Mouse (Mus musculus) midbrain, embryonic 12.5 days (tissue): ENCODE results near the gene Ric1. TPM values are rescaled to one million over a fixed set of nuclear protein-coding genes. Genes with fewer than 3 reads are reported as not detected.

Experiments
- ATAC-seq: fragments of 200-750 bp; cut with Nextera tagmentation; 2 replicates; pipeline ENCODE4 v1.8.0; 2017; ENCODE audit warnings: low read depth, moderate TSS enrichment, moderate library complexity; ENCODE audit not compliant: low FRiP score
- H3K27ac ChIP-seq: fragments of 300-500 bp; sonication (generic); replicated peaks from 2 replicates; pipeline ENCODE4 v1.5.1; 2016; ENCODE audit warnings: mild to moderate bottlenecking
- H3K27me3 ChIP-seq: fragments of 300-500 bp; sonication (generic); 2 replicates; pipeline ENCODE4 v1.6.1; 2016; ENCODE audit warnings: mild to moderate bottlenecking
- H3K36me3 ChIP-seq: fragments of 300-500 bp; sonication (generic); 2 replicates; pipeline ENCODE4 v1.6.1; 2016
- H3K4me1 ChIP-seq: fragments of 300-500 bp; sonication (generic); 2 replicates; pipeline ENCODE4 v1.6.1; 2016
- H3K4me2 ChIP-seq: fragments of 300-500 bp; sonication (generic); replicated peaks from 2 replicates; pipeline ENCODE4 v1.6.1; 2016; ENCODE audit warnings: mild to moderate bottlenecking, moderate library complexity
- H3K4me3 ChIP-seq: fragments of 300-500 bp; sonication (generic); 2 replicates; pipeline ENCODE4 v1.5.1; 2016; ENCODE audit warnings: mild to moderate bottlenecking
- H3K9ac ChIP-seq: fragments of 300-500 bp; sonication (generic); replicated peaks from 2 replicates; pipeline ENCODE4 v1.6.1; 2016; ENCODE audit warnings: mild to moderate bottlenecking, moderate library complexity
- H3K9me3 ChIP-seq: fragments of 300-500 bp; sonication (generic); 2 replicates; pipeline ENCODE4 v1.6.1; 2016; ENCODE audit warnings: mild to moderate bottlenecking
- WGBS: fragments of 180-500 bp; shearing (Covaris S2); methylation state at CpG from one replicate; pipeline ENCODE4 v1.1.7; 2016; 5-methylcytosine and 5-hydroxymethylcytosine counted together
- polyA plus RNA-seq: library from polyadenylated mRNA; unstranded; fragments of >200 nt; fragmentation: Nextera tagmentation; extraction: Ambion mirVana; gene quantifications from 2 replicates; pipeline ENCODE4 v1.2.1, GENCODE M21; 2016

Ric1 gene
- polyA plus RNA-seq, 1 experiment from 2014 or later: 14.0 TPM

DNA sequence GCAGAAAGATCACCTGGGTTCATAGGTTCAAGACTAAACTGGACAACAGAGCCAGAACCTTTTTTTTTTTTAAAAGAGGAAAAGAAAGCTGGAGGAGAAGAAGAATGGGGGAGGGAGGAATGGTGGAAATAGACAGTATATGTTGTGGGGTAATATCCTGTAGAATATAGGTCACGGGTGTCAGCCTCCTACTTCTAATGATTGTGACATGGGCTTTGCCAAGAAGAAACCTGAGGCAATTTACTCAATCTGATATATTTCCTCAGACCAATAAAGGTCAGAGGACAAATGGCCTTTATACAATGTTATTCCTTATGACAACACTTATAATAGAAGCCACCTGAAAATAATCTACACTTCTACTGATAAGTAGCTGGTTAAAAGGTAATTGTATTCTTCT lies 21.7 kb upstream of the Ric1 start:
- ATAC-seq: no peak
- H3K9ac ChIP-seq: no peak overlapping the region
- no peak overlapping the region for H3K4me2 ChIP-seq
- peaks cover 3% of the 10 kb centered on the region; the same call in 1 of the 2 replicates for H3K27me3 ChIP-seq
- 70% methylated on average over 1 of the region's 1 CpGs for WGBS
- no peaks in the 10 kb centered on the region for H3K9me3 ChIP-seq
- no peak overlapping the region for H3K27ac ChIP-seq
- no peaks in the 10 kb centered on the region for H3K4me1 ChIP-seq
- no peaks in the 10 kb centered on the region for H3K36me3 ChIP-seq
- no peak overlapping the region for H3K4me3 ChIP-seq

DNA sequence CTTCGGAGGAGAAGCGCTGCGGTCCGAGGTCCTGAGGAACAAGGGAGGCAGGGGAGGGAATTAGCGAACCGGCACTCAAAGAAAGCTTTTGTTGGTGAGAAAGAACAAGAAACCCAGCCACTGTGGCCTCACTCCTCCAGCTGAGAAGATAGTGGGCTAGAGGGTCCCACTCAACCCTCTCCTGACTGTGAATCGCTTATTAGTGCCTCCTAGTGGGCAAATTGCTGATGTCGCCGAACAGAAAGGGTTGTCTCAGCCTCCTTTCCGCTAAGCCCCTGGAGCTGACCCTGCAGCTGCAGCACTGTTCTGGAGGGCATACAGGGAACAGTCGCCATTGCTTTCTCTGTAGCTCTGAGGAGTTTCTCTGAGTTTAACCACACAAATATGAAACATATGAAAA lies 21.0 kb upstream of the Ric1 start:
- Histone ChIP-seq H3K4me3 (peak overlapping the region; percentile 9; the same call in 1 of the 2 replicates), H3K9me3 (no peaks in the 10 kb centered on the region), H3K36me3 (no peaks in the 10 kb centered on the region), H3K4me1 (no peaks in the 10 kb centered on the region), H3K27ac (no peak overlapping the region), H3K9ac (no peak overlapping the region), H3K27me3 (peaks cover 3% of the 10 kb centered on the region; the same call in 1 of the 2 replicates), H3K4me2 (peak overlapping the region; percentile 37)
- ATAC-seq: 0 out of 2 replicates have a peak, but pooled peaks have one; percentile 27
- 42% methylated on average over 11 of the region's 11 CpGs for WGBS

DNA sequence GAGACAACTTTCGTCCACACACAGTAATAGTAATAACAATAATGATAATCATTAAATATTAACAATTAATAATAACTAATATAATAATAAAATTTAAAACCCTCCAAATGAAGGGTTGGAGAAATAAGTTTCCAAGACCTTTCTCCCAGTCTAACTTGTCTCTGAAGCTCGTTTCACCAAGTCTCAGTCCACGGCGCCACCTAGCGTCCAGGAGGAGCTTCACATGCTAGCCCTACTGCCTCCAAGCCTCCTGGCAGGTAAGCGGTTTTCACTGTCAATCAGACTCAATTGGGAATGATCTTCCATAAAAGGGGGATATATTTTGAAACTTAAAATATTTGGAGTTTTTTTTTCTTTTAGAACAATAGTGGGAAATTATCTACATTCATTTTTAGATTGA lies 20.6 kb upstream of the Ric1 start:
- H3K27me3 ChIP-seq: peaks cover 3% of the 10 kb centered on the region; the same call in 1 of the 2 replicates
- H3K9ac ChIP-seq: no peak overlapping the region
- 15% methylated on average over 6 of the region's 6 CpGs for WGBS
- no peak overlapping the region for H3K27ac ChIP-seq
- H3K4me3 ChIP-seq: no peak overlapping the region
- H3K4me2 ChIP-seq: peak overlapping the region; percentile 37
- H3K4me1 ChIP-seq: no peaks in the 10 kb centered on the region
- no peaks in the 10 kb centered on the region for H3K36me3 ChIP-seq
- ATAC-seq: no peak
- no peaks in the 10 kb centered on the region for H3K9me3 ChIP-seq

DNA sequence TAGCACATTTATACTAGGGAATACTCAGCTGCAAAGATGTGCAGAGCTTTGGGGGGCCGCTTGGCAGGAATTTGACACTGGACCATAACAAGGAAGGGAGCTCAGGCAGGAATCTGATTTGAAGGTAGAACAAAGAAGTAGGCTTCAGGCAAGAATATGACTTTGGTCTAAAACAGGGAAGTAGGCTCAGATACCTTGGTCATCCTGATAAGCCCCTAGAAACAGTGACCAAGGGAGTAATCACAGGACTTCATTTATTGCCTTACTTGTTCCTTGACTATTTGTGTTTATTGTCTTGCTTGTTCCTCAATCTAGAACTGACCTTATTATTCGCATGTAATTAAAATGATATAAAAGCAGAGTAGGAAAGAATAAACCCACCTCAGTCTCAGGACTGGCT lies 18.0 kb upstream of the Ric1 start:
- WGBS: 75% methylated on average over 2 of the region's 2 CpGs
- Histone ChIP-seq H3K4me3 (no peak overlapping the region), H3K27me3 (peaks cover 3% of the 10 kb centered on the region; the same call in 1 of the 2 replicates), H3K36me3 (no peaks in the 10 kb centered on the region), H3K9ac (no peak overlapping the region), H3K27ac (no peak overlapping the region), H3K9me3 (no peaks in the 10 kb centered on the region), H3K4me1 (no peaks in the 10 kb centered on the region; the same call in 1 of the 2 replicates), H3K4me2 (no peak overlapping the region)
- no peak for ATAC-seq

DNA sequence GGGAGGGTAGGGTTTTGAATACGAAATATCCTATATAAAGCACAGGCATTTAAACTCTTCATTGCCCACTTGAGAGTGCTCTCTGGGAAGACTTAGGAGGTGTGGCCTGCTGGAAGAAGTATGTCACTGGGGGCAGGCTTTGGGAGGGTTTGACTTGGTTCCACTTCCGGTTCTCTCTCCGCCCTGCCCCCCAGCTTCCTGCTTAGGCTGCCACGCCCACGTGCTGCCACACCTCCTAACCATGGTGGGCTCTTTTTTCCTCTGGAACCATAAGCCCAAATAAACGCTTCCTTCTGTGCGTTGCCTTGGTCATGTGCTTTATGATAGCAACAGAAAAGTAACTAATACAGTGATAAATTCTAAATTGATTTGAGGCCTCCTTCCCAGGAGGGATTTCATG lies 16.5 kb upstream of the Ric1 start:
- no peaks in the 10 kb centered on the region for H3K9me3 ChIP-seq
- no peak for ATAC-seq
- no peak overlapping the region for H3K27ac ChIP-seq
- H3K4me2 ChIP-seq: no peak overlapping the region
- H3K27me3 ChIP-seq: no peaks in the 10 kb centered on the region
- H3K9ac ChIP-seq: no peak overlapping the region
- no peaks in the 10 kb centered on the region for H3K36me3 ChIP-seq
- H3K4me1 ChIP-seq: no peaks in the 10 kb centered on the region; the same call in 1 of the 2 replicates
- H3K4me3 ChIP-seq: no peak overlapping the region
- WGBS: 86% methylated on average over 7 of the region's 7 CpGs

GRCm38 (mm10) chr19:29508208-29508607 lies 13.9 kb upstream of the Ric1 start:
- 66% methylated on average over 7 of the region's 7 CpGs for WGBS
- Histone ChIP-seq H3K27me3 (no peaks in the 10 kb centered on the region), H3K36me3 (no peaks in the 10 kb centered on the region), H3K4me2 (no peak overlapping the region), H3K9me3 (no peaks in the 10 kb centered on the region), H3K9ac (no peak overlapping the region), H3K27ac (no peak overlapping the region), H3K4me3 (no peak overlapping the region), H3K4me1 (no peaks in the 10 kb centered on the region; the same call in 1 of the 2 replicates)
- ATAC-seq: no peak

DNA sequence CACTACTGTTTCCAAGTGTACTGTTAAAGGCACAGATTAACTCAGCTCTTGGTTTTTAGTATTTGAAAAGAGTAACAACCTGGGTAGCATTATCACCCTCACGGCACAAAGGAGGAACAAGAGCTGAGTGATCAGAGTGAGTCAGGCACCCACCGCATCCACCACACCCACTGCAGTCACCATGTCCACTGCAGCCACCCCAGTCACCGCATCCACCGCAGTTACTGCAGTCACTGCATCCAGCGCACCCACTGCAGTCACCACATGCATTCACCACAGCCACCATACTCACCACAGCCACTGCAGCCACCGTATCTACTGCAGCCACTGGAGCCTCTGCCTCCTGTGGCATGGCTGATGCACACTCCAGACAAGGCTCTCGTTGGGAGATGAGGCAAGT lies 12.2 kb upstream of the Ric1 start:
- no peaks in the 10 kb centered on the region for H3K9me3 ChIP-seq
- H3K9ac ChIP-seq: no peak overlapping the region
- H3K4me3 ChIP-seq: no peak overlapping the region
- H3K4me1 ChIP-seq: no peaks in the 10 kb centered on the region; the same call in 1 of the 2 replicates
- no peaks in the 10 kb centered on the region for H3K36me3 ChIP-seq
- 93% methylated on average over 7 of the region's 7 CpGs for WGBS
- H3K4me2 ChIP-seq: no peak overlapping the region
- ATAC-seq: no peak
- H3K27ac ChIP-seq: no peak overlapping the region
- no peaks in the 10 kb centered on the region for H3K27me3 ChIP-seq

- H3K27me3 ChIP-seq: no peaks in the 10 kb centered on the region
- ATAC-seq: no peak
- no peak overlapping the region for H3K4me2 ChIP-seq
- no peaks in the 10 kb centered on the region for H3K36me3 ChIP-seq
- WGBS: 77% methylated on average over 2 of the region's 2 CpGs
- no peak overlapping the region for H3K27ac ChIP-seq
- no peaks in the 10 kb centered on the region for H3K9me3 ChIP-seq
- no peak overlapping the region for H3K4me3 ChIP-seq
- no peak overlapping the region for H3K9ac ChIP-seq
- H3K4me1 ChIP-seq: no peaks in the 10 kb centered on the region; the same call in 1 of the 2 replicates
These were observed 10.3 kb upstream of the Ric1 start for GRCm38 (mm10) chr19:29511826-29512225.

DNA sequence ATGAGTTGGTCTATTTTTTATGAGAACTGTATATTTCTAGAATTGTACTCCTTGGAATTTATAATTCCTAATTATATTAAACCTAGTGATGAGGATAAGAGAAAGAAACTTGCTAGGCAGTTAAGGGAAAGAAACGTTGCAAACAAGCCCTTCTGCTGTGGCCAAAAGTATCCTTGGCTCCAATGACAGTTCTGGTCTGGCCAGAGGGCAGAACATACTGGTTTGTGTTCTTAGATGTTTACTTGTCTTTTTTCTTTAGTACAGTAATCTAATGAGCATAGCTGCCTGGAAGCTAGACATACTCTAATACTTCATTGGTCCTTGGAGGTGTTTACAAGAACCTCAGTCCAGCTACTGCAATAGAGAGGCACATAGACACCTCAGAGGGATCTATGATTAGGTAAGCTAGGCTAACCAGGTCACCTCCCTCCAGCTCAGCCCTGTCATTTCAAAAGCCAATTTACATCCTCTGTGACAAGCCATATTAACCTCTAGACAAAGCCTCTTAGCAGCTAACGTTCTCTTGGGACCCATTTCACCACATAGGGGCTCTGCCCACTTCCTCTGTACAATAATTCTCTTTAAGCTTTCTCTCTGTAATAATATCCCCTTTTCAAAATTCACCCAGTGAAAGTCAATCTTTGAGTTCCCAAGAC lies 8.8 kb upstream of the Ric1 start:
- H3K27ac ChIP-seq: no peak overlapping the region
- no peaks in the 10 kb centered on the region for H3K36me3 ChIP-seq
- no peak overlapping the region for H3K4me2 ChIP-seq
- H3K4me1 ChIP-seq: no peaks in the 10 kb centered on the region; the same call in 1 of the 2 replicates
- no peak overlapping the region for H3K4me3 ChIP-seq
- H3K9me3 ChIP-seq: no peaks in the 10 kb centered on the region
- no peak for ATAC-seq
- WGBS: 64% methylated on average over 2 of the region's 2 CpGs
- no peaks in the 10 kb centered on the region for H3K27me3 ChIP-seq
- H3K9ac ChIP-seq: no peak overlapping the region

GRCm38 (mm10) chr19:29514130-29514529 lies 8.0 kb upstream of the Ric1 start:
- 95% methylated on average over 3 of the region's 3 CpGs for WGBS
- ATAC-seq: no peak
- Histone ChIP-seq H3K9ac (no peak overlapping the region), H3K4me1 (no peaks in the 10 kb centered on the region), H3K9me3 (no peaks in the 10 kb centered on the region), H3K27ac (no peak overlapping the region), H3K4me2 (no peak overlapping the region), H3K4me3 (no peak overlapping the region), H3K27me3 (no peaks in the 10 kb centered on the region), H3K36me3 (no peaks in the 10 kb centered on the region)

DNA sequence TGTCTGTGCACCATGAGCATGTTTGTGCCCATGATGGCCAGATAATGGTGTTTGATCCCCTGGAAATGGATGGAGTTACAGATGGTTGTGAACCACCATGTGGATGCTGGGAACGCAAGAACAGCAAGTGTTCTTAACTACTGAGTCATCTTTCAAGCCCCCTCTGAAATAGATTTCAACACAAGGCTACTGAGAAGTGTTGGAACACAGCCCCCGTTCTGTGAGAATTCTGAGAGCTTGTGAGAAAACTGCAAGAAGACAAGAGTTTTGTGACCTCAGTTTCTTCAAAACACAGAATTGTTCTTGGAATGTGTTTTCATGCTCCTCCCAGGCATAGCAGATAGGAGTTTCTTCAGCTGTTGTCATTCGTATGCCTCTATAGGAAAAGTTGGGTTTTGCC lies 6.7 kb upstream of the Ric1 start:
- Histone ChIP-seq H3K4me2 (no peak overlapping the region), H3K36me3 (no peaks in the 10 kb centered on the region), H3K9me3 (no peaks in the 10 kb centered on the region), H3K9ac (no peak overlapping the region), H3K4me1 (no peaks in the 10 kb centered on the region), H3K27ac (no peak overlapping the region), H3K27me3 (no peaks in the 10 kb centered on the region), H3K4me3 (no peak overlapping the region)
- ATAC-seq: no peak
- 94% methylated on average over 3 of the region's 3 CpGs for WGBS

GRCm38 (mm10) chr19:29515991-29516390 lies 6.1 kb upstream of the Ric1 start:
- Histone ChIP-seq H3K36me3 (no peaks in the 10 kb centered on the region), H3K9me3 (no peaks in the 10 kb centered on the region), H3K9ac (no peak overlapping the region), H3K27me3 (no peaks in the 10 kb centered on the region), H3K4me3 (no peak overlapping the region), H3K27ac (no peak overlapping the region), H3K4me2 (no peak overlapping the region), H3K4me1 (no peaks in the 10 kb centered on the region)
- ATAC-seq: no peak
- 70% methylated on average over 10 of the region's 10 CpGs for WGBS

GRCm38 (mm10) chr19:29518409-29518808 lies 3.7 kb upstream of the Ric1 start:
- Histone ChIP-seq H3K4me3 (no peak overlapping the region), H3K36me3 (no peaks in the 10 kb centered on the region), H3K27me3 (no peaks in the 10 kb centered on the region), H3K9me3 (no peaks in the 10 kb centered on the region), H3K9ac (no peak overlapping the region), H3K4me1 (peaks cover 2% of the 10 kb centered on the region; the same call in 1 of the 2 replicates), H3K27ac (no peak overlapping the region), H3K4me2 (no peak overlapping the region)
- 96% methylated on average over 7 of the region's 7 CpGs for WGBS
- no peak for ATAC-seq
